Mouse (Mus musculus): ENCODE measurements around the gene Card9. TPM values are rescaled to one million over a fixed set of nuclear protein-coding genes. Genes with fewer than 3 reads are reported as not detected.

Card9 gene
- polyA plus RNA-seq (2012; ENCODE audit: insufficient read depth, insufficient read length, low replicate concordance, missing spikeins) = not detected in 2 replicates

GRCm38 (mm10) chr2:26360772-26361171 lies at the start of gene Card9:
Card9 (minus strand) TSS chr2:26360918.
- Histone ChIP-seq H3K4me3 (ENCODE audit: insufficient read depth, low read depth, low read length) (no peak within 1 kb of the TSS), H3K4me1 (ENCODE audit: control insufficient read depth, insufficient read depth, low read length) (peaks cover 39% of the 10 kb centered on the region), H3K27ac (ENCODE audit: insufficient read depth, low read depth, low read length) (peak within 1 kb of the TSS; percentile 22)
- no peak for TF ChIP-seq CTCF (IDR thresholded peaks at IDR 0.05; ENCODE audit: insufficient read depth, low read depth, low read length)
- no peak for TF ChIP-seq POLR2A (IDR thresholded peaks at IDR 0.05; ENCODE audit: insufficient read depth, low read depth, low read length)
- WGBS = 74% methylated on average over 3 of the region's 3 CpGs

GRCm38 (mm10) chr2:26410091-26410490 lies 49.4 kb upstream of the Card9 start:
- WGBS = 68% methylated on average over 5 of the region's 5 CpGs
- no peak for TF ChIP-seq CTCF (IDR thresholded peaks at IDR 0.05; ENCODE audit: insufficient read depth, low read depth, low read length)
- no peak for TF ChIP-seq POLR2A (IDR thresholded peaks at IDR 0.05; ENCODE audit: insufficient read depth, low read depth, low read length)
- Histone ChIP-seq H3K27ac (ENCODE audit: insufficient read depth, low read depth, low read length) (no peak overlapping the region), H3K4me1 (ENCODE audit: control insufficient read depth, insufficient read depth, low read length) (peaks cover 22% of the 10 kb centered on the region), H3K4me3 (ENCODE audit: insufficient read depth, low read depth, low read length) (no peak overlapping the region)

- Histone ChIP-seq H3K4me1 (ENCODE audit: control insufficient read depth, insufficient read depth, low read length) (peaks cover 22% of the 10 kb centered on the region), H3K4me3 (ENCODE audit: insufficient read depth, low read depth, low read length) (no peak overlapping the region), H3K27ac (ENCODE audit: insufficient read depth, low read depth, low read length) (no peak overlapping the region)
- WGBS = 59% methylated on average over 3 of the region's 3 CpGs
- no peak for TF ChIP-seq CTCF (IDR thresholded peaks at IDR 0.05; ENCODE audit: insufficient read depth, low read depth, low read length)
Observed at GRCm38 (mm10) chr2:26409362-26409761, 48.6 kb upstream of the Card9 start.

- Histone ChIP-seq H3K27ac (ENCODE audit: insufficient read depth, low read depth, low read length) (peak within 1 kb of the TSS; percentile 22; the same call in 1 of the 2 replicates), H3K4me3 (ENCODE audit: insufficient read depth, low read depth, low read length) (peak within 1 kb of the TSS; percentile 67), H3K4me1 (ENCODE audit: control insufficient read depth, insufficient read depth, low read length) (peaks cover 23% of the 10 kb centered on the region)
- TF ChIP-seq POLR2A (IDR thresholded peaks at IDR 0.05; ENCODE audit: insufficient read depth, low read depth, low read length) (peak; percentile 19; the same call in 1 of the 2 replicates), CTCF (IDR thresholded peaks at IDR 0.05; ENCODE audit: insufficient read depth, low read depth, low read length) (peak; percentile 71)
- WGBS = under 1% methylated on average over 57 of the region's 57 CpGs
Observed at GRCm38 (mm10) chr2:26408515-26409356, 48.0 kb upstream of the Card9 start, which contains the start of gene Inpp5e. Inpp5e (minus strand) TSS chr2:26409203.

GRCm38 (mm10) chr2:26403306-26403705 lies 42.6 kb upstream of the Card9 start:
- Histone ChIP-seq H3K4me1 (ENCODE audit: control insufficient read depth, insufficient read depth, low read length) (peaks cover 26% of the 10 kb centered on the region), H3K27ac (ENCODE audit: insufficient read depth, low read depth, low read length) (no peak overlapping the region), H3K4me3 (ENCODE audit: insufficient read depth, low read depth, low read length) (no peak overlapping the region)
- 83% methylated on average over 8 of the region's 8 CpGs for WGBS
- TF ChIP-seq POLR2A (IDR thresholded peaks at IDR 0.05; ENCODE audit: insufficient read depth, low read depth, low read length) (no peak), CTCF (IDR thresholded peaks at IDR 0.05; ENCODE audit: insufficient read depth, low read depth, low read length) (no peak)

- no peak overlapping the region for H3K27ac ChIP-seq (ENCODE audit: insufficient read depth, low read depth, low read length)
- H3K4me1 ChIP-seq (ENCODE audit: control insufficient read depth, insufficient read depth, low read length) = peaks cover 16% of the 10 kb centered on the region
- no peak for TF ChIP-seq POLR2A (IDR thresholded peaks at IDR 0.05; ENCODE audit: insufficient read depth, low read depth, low read length)
- TF ChIP-seq CTCF (IDR thresholded peaks at IDR 0.05; ENCODE audit: insufficient read depth, low read depth, low read length) = no peak
- H3K4me3 ChIP-seq (ENCODE audit: insufficient read depth, low read depth, low read length) = no peak overlapping the region
- WGBS = 81% methylated on average over 1 of the region's 1 CpGs
Observed at GRCm38 (mm10) chr2:26402265-26402664, 41.5 kb upstream of the Card9 start.

- no peak overlapping the region for H3K27ac ChIP-seq (ENCODE audit: insufficient read depth, low read depth, low read length)
- H3K4me1 ChIP-seq (ENCODE audit: control insufficient read depth, insufficient read depth, low read length) = peaks cover 8% of the 10 kb centered on the region
- no peak overlapping the region for H3K4me3 ChIP-seq (ENCODE audit: insufficient read depth, low read depth, low read length)
- no peak for TF ChIP-seq CTCF (IDR thresholded peaks at IDR 0.05; ENCODE audit: insufficient read depth, low read depth, low read length)
- TF ChIP-seq POLR2A (IDR thresholded peaks at IDR 0.05; ENCODE audit: insufficient read depth, low read depth, low read length) = no peak
- WGBS = 90% methylated on average over 4 of the region's 4 CpGs
Observed at GRCm38 (mm10) chr2:26401023-26401422, 40.3 kb upstream of the Card9 start.

- H3K27ac ChIP-seq (ENCODE audit: insufficient read depth, low read depth, low read length) = no peak overlapping the region
- TF ChIP-seq POLR2A (IDR thresholded peaks at IDR 0.05; ENCODE audit: insufficient read depth, low read depth, low read length) (no peak), CTCF (IDR thresholded peaks at IDR 0.05; ENCODE audit: insufficient read depth, low read depth, low read length) (no peak)
- 92% methylated on average over 5 of the region's 5 CpGs for whole genome bisulfite sequencing
- H3K4me3 ChIP-seq (ENCODE audit: insufficient read depth, low read depth, low read length) = no peak overlapping the region
- peaks cover 6% of the 10 kb centered on the region for H3K4me1 ChIP-seq (ENCODE audit: control insufficient read depth, insufficient read depth, low read length)
Observed at GRCm38 (mm10) chr2:26400296-26400695, 39.6 kb upstream of the Card9 start.

GRCm38 (mm10) chr2:26399647-26400046 lies 38.9 kb upstream of the Card9 start:
- Histone ChIP-seq H3K4me3 (ENCODE audit: insufficient read depth, low read depth, low read length) (no peak overlapping the region), H3K4me1 (ENCODE audit: control insufficient read depth, insufficient read depth, low read length) (peaks cover 6% of the 10 kb centered on the region), H3K27ac (ENCODE audit: insufficient read depth, low read depth, low read length) (no peak overlapping the region)
- TF ChIP-seq CTCF (IDR thresholded peaks at IDR 0.05; ENCODE audit: insufficient read depth, low read depth, low read length) (no peak), POLR2A (IDR thresholded peaks at IDR 0.05; ENCODE audit: insufficient read depth, low read depth, low read length) (no peak)
- WGBS = 79% methylated on average over 5 of the region's 5 CpGs
